Mouse (Mus musculus) left cerebral cortex, postnatal 25 days (tissue): Measurements from ENCODE around the gene Rufy1. TPM values are rescaled to one million over a fixed set of nuclear protein-coding genes. Genes with fewer than 3 reads are reported as not detected.

Experiments
- DNase-seq, 2 experiments: peaks; one replicate each; pipeline ENCODE4 v3.0.0; 2022; ENCODE audit warnings: low spot score in 2 of 2, mixed read lengths in 1 of 2
- intact Hi-C: fragments of 180-260 bp; cut with DNase I; formaldehyde crosslinking; loops from one replicate; pipeline ENCODE4 v1.15.1; 2025
- total RNA-seq, 2 experiments: library from RNA; stranded (reverse); gene quantifications; 2 replicates each; pipeline ENCODE4 v1.2.3; 2021

Rufy1 gene
- total RNA-seq, 2 experiments from 2014 or later: 25.4 to 27.8 TPM

DNA sequence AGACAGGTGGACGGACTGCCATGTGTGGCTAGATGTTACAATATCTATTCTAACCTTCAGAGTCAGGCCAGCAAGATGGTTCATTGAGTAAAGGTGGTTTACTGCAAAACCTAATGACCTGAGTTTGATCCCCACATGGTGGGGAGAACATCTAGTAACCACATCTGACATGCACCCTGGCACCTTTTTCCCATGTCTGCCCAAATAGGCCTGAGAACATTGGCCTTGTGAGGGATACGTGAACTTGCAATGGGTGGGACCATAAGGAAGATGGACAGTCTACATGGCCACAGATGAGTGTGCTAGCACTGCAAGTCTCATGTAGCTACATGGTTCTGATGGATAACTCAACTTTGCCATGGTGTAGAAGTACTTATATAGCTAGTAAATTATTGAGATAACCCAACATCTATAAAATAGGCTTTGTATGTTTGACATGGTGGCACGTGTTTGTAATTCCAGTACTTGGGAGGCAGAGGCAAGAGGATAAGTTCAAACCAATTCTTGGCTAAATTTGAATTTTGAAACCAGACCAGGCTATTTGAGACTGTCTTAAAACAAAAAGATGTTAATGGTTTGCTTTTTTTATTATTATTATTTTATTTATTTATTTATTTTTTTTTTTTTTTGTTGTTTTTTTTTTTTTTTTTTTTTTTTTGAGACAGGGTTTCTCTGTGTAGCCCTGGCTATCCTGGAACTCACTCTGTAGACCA, 42.6 kb downstream of the Rufy1 start:
- DNase-seq: no peak
- intact Hi-C loops: no loop called here

GRCm38 (mm10) chr11:50387697-50388096, 43.2 kb downstream of the Rufy1 start:
- intact Hi-C loops: no loop called here

DNA sequence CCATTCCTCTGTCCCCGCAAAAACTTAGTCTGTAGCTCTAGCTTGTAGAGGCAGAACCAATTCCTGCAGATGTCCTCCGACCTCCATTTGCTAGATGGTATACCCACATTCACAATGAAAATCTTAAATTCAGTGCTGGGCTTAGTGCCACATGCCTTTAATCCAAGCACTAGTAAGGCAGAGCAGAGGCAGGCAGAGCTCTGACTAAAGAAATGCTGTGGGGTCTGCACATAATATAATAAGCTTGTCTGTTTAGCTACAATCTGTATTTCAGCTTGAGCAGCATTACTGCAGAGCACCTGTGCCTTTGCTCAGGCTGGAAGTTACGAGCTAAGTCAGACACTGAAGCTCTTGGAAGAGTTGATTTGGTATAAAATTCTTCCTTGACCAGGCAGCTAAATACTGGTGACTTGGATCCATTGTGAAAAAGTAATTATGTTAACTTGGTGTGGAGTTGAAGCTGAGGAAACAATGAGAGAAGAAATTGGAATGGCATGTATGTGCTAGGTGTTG, 43.7 kb downstream of the Rufy1 start:
- intact Hi-C loops: no loop called here

More at GRCm38 (mm10) chr11:50387697-50388096, 43.2 kb downstream of the Rufy1 start:
- no peak for DNase-seq

GRCm38 (mm10) chr11:50381311-50381710, 49.6 kb downstream of the Rufy1 start:
- intact Hi-C loops: no loop called here
- DNase-seq: no peak

More for the DNA sequence above, 43.7 kb downstream of the Rufy1 start:
- DNase-seq: no peak

DNA sequence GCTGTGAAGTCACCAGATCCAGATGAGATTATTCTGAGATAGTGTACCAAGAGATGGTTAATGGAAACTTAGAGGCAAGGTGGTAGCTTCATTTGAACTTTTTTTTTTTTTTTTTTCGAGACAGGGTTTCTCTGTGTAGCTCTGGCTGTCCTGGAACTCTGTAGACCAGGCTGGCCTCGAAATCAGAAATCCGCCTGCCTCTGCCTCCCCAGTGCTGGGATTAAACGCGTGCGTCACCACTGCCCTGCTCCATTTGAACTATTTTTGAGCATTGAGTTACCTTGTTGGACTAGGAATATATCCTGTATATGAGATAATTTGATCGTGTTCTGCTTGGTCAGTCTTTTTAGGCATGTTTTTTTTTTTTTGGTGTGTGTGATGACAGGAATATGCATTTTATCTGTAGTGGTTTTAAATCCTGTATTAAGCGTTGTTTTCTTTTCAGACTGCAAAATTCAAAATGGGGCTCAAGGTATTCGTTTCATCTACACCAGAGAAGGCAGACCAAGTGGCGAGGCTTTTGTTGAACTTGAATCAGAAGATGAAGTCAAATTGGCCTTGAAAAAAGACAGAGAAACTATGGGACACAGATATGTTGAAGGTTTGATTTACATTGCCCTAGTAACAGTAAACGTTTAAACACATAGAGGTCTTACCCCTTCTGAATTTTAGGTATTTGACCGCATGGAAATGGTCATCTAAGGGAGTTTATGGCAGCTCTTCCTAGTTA, 51.7 kb downstream of the Rufy1 start:
- intact Hi-C loops: loop anchor here (5.0 kb wide), 1 partner anchor 87 kb away; the partner anchor contains the start of gene Maml1
- DNase-seq: no peak

- intact Hi-C loops: loop anchor here (5.0 kb wide), 1 partner anchor 86 kb away; the partner anchor contains the start of gene Maml1
Observed at GRCm38 (mm10) chr11:50377892-50378684, 52.8 kb downstream of the Rufy1 start.

DNA sequence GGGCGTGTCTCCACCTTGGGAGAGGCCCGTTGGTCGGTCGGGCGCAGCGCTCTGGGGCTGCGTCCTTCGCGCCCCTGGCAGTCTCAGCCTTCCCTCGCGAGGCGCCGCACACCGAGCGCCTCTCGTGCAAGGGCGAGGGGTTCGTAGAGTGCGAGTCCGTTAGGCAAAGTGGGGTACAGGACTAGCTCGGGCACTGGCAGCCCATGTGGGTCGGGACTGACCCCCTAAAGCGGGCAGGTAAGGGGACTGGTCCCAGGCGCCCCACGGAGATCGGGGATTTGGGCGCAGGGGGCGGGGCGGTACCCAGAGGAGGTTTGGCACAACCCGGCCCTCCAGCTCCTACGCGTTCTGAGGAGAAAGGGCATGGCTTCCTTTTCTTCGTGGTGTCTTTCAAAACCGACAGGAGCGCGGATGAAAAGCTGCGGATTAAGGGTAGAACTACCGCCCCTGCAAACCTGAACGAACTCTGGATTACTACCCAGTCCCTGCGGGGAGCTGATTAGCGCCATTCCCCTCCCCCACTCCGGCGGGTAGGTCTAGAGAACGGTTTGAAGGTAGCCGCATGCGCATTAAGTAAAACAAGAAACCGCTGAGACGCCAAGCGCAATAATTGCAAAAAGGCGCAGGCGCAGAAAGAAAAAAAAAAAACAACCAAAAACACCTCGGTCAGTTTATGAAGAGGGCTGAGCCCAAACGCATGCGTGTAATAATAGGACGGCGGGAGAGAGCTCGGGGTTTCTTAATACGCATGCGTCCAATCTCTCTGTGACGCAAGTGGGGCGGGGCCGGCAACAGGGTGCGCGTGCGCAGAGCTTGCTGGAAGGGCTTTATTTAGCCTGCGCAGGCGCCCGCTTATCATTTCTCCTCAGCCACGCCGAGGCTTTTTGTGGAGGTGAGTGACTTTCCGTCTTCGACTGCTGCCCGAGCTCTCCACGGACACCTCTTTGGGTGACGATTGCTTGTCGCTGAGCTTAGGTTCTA, 53.7 kb downstream of the Rufy1 start, which contains the start of gene Hnrnph1:
Gene Hnrnph1 (plus strand): TSS at position 80 of the 981 bp plus-strand sequence.
- intact Hi-C loops: loop anchor here (5.0 kb wide), 1 partner anchor 85 kb away; the partner anchor contains the start of gene Maml1
- peak; percentile 99 for DNase-seq

More at GRCm38 (mm10) chr11:50377892-50378684, 52.8 kb downstream of the Rufy1 start:
- peak; percentile 73 to 85 for DNase-seq

- intact Hi-C loops: loop anchor here (5.0 kb wide), 1 partner anchor 84 kb away; the partner anchor contains the start of gene Maml1
- DNase-seq: no peak
Observed at GRCm38 (mm10) chr11:50376156-50376790, 54.7 kb downstream of the Rufy1 start.

GRCm38 (mm10) chr11:50375421-50375820, 55.5 kb downstream of the Rufy1 start:
- DNase-seq: no peak
- intact Hi-C loops: loop anchor here (5.0 kb wide), 1 partner anchor 83 kb away; the partner anchor contains the start of gene Maml1

DNA sequence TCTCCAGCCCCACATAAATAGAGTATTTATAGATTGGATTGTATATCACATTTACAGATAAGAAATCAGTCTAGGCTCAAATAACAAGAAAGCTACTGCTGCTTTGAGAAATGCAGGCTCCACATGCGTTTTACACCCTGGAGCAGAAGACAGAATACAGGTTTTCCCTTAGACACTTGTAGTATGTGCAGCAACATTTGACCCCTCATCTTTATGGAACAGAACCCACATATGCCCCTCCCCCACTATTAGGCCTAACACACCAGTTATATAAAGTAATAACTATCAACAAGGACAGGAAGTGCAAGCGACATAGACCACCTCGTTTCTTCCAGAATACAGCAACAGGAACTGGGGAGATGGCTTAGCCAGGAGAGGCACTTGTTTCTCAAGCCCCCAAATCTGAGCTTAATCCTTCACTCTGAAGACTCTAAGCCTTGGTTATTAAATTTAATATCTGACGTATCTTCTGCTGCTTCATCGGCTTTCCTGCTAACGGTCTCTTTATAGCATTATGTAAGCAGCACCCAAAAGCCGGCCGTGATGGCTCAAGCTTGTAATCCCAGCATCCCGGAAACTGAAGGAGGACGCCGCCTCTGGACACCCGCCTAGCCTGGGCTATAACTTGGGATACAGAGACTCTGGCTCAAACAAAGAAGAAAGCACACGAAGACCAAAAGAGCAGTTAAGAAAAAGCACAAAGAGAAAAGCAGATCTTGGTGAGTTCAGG, 56.5 kb downstream of the Rufy1 start:
- DNase-seq: no peak
- intact Hi-C loops: loop anchor here (5.0 kb wide), 1 partner anchor 82 kb away; the partner anchor contains the start of gene Maml1

DNA sequence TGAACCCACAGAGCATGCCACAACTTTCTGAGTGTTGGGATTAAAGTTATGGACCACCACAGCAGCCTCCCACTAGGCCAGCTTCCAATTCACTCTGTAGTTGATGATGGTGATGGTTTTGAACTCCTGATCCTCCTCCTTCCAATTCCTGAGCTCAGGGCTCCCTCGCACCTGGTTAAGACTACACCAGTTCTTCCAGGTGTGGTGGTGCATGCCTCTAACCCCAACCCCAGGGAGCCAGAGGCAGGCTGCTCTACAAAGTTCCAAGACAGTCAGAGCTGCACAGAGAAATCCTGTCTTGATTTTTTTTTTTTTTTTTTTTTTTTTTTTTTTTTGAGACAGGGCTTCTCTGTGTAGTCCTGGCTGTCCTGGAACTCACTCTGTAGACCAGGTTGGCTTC, 57.3 kb downstream of the Rufy1 start:
- intact Hi-C loops: no loop called here
- DNase-seq: no peak

DNA sequence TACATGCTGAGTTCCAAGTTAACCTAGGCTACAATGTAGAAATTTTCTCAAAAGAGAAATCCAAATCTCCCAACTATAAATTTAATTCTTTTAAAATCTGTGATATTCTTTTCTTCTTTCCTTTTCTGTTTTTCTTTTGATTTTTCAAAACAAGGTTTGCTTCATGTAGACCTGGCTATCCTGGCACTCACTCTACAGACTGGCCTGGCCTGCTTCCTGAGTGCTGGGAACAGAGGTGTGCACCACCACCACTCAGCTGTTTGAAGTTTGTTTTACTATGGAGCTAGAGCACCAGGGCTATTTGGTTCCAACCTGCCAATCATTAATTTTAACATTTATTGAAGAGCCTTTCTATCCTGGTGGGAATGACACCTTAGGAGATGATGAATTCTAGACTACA, 57.8 kb downstream of the Rufy1 start:
- intact Hi-C loops: no loop called here
- DNase-seq: no peak

DNA sequence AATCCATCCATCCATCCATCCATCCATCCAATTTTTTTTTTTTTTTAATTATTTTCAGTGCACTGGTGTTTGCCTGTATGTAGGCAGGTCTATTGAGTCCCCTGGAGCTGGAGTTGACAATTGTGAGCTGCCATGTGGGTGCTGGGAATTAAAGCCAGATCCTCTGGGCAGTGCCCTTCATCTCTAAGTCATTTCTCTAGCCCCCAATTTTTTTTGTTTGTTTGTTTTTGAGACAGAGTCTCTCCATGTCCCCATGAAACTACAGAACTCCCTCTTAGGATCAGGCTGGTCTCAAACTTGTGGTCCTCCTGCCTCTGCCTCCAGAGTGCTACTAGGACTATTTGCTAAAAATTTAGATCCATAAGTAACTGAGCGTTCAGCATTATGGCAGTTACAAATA, 59.0 kb downstream of the Rufy1 start:
- intact Hi-C loops: no loop called here

GRCm38 (mm10) chr11:50371399-50371841, 59.5 kb downstream of the Rufy1 start:
- intact Hi-C loops: no loop called here

More for the DNA sequence above, 59.0 kb downstream of the Rufy1 start:
- no peak for DNase-seq

DNA sequence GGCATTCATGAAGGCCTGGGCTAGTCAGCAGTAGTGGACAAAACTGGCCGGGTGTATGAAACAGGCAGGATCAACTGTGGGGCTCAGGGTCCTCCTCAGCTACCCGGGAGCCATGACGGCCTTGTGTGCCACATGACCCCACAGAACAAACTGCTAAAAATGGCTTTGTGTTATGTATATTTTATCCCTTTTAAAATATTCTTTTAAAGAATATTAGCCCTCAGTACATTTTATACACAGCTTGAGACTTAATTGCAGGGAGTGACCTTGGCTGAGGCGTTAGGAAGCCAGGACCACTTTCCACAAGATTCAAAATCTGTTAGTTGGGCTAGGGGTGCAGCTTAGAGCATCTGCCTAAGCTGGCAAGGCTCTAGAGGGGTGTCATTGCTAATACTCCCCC, 60.0 kb downstream of the Rufy1 start:
- DNase-seq: no peak
- intact Hi-C loops: no loop called here

More at GRCm38 (mm10) chr11:50371399-50371841, 59.5 kb downstream of the Rufy1 start:
- DNase-seq: peak in 1 of 2 experiments; percentile 39

DNA sequence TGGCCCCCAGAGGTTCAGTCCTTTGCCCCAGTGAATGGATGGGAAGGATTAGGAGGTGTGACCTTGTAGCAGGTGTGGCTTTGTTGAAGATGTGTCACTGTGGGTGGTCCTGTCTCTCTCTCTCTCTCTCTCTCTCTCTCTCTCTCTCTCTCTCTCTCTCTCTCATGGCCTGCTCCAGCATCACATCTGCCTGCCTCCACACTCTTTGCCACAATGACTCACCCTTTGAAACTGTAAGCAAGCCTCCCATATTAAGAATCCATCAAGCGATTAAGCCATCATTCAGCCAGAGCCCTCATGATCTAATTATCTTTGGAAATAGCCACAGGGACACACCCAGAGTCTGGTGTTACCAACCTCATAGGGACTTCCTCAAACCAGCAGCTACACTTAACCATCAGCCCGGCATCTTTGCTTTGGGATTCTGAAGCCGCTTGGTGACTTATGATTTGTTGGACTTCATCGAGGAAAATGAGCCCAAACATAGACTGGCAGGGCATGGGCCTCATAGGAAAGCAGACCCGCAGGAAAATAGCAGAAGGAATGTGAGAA, 61.5 kb downstream of the Rufy1 start:
- no peak for DNase-seq
- intact Hi-C loops: no loop called here

DNA sequence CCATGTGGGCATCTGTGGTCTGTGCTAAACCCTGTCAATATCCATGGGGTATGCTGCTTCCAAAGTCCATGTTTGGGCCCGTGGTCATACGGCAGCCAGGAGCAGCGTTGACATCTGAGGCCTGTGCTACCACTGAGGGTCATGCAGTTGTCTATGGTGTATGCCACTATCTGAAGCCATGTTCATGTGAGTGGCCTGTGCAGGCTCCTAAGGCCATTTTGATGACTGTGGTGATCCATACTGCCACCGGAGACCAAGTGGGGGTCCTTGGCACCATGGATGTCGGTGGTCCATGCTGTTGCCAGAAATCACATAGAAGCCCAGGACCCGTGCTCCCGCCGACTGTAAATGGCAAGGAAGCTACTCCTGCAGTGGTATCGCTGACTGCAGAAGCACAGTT, 63.4 kb downstream of the Rufy1 start:
- DNase-seq: no peak
- intact Hi-C loops: no loop called here
